Mouse (Mus musculus) liver, embryonic 14.5 days (tissue): ENCODE results near the gene Hoxd4.

Experiments
- CTCF ChIP-seq: IDR thresholded peaks from 2 replicates; pipeline ENCODE4 v1.5.1; 2016; ENCODE audit warnings: antibody characterized with exemption, low read depth, control low read depth
- EP300 ChIP-seq: IDR thresholded peaks from 2 replicates; pipeline ENCODE4 v1.6.1; 2016; ENCODE audit warnings: antibody characterized with exemption, low read depth

GRCm38 (mm10) chr2:74667842-74668357, 43.8 kb upstream of the Hoxd4 start, which contains the start of gene Hoxd13:
- TF ChIP-seq CTCF (no peak), EP300 (no peak)
